Mouse (Mus musculus): ENCODE data around the gene Amdhd2. TPM values are rescaled to one million over a fixed set of nuclear protein-coding genes. Genes with fewer than 3 reads are reported as not detected.

Amdhd2 gene
- polyA plus RNA-seq, 1 experiment from 2014 or later = 27.3 TPM

DNA sequence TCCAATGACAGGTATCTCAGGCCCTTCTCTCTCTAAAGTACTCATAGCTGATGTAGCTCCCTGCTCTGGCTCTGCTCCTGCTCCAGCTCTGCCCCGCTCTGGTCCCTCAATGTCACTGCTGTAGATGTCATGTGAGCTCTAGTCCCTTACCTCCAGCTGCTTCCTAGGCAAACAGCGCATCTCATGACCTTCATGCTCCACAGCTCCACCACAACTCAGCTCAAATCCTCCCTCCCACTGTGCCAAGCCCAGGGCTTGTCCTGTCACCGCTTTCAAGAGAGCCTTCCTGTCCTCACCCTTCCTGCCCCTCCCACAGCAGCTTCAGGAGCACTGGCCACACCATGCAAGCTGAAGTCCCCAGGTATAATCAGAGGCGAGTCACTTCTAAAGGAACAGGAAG lies 36.2 kb upstream of the Amdhd2 start:
- Histone ChIP-seq H3K36me3 (ENCODE audit: control insufficient read depth, insufficient read depth, low read length) (no peaks in the 10 kb centered on the region), H3K9ac (ENCODE audit: low read length) (no peak overlapping the region), H3K4me3 (ENCODE audit: low read depth, low read length) (no peak overlapping the region), H3K4me1 (ENCODE audit: control insufficient read depth, insufficient read depth, low read length) (peaks cover 13% of the 10 kb centered on the region), H3K27me3 (ENCODE audit: control insufficient read depth, insufficient read depth, low read length) (no peaks in the 10 kb centered on the region), H3K9me3 (ENCODE audit: control insufficient read depth, low read length) (no peaks in the 10 kb centered on the region), H3K27ac (ENCODE audit: low read depth, low read length) (no peak overlapping the region), H3K4me2 (no peak overlapping the region)
- ATAC-seq (ENCODE audit: low FRiP score) = no peak
- 68% methylated on average over 4 of the region's 4 CpGs for WGBS
- DNase-seq (ENCODE audit: low spot score, missing footprints) = no peak

- H3K36me3 ChIP-seq (ENCODE audit: control insufficient read depth, insufficient read depth, low read length) = no peaks in the 10 kb centered on the region
- ATAC-seq (ENCODE audit: low FRiP score) (no peak), DNase-seq (ENCODE audit: low spot score, missing footprints) (no peak)
- peaks cover 8% of the 10 kb centered on the region; the same call in 1 of the 2 replicates for H3K4me1 ChIP-seq (ENCODE audit: control insufficient read depth, insufficient read depth, low read length)
- no peak overlapping the region for H3K4me3 ChIP-seq (ENCODE audit: low read depth, low read length)
- no peak overlapping the region for H3K27ac ChIP-seq (ENCODE audit: low read depth, low read length)
- no peaks in the 10 kb centered on the region for H3K27me3 ChIP-seq (ENCODE audit: control insufficient read depth, insufficient read depth, low read length)
- H3K9ac ChIP-seq (ENCODE audit: low read length) = no peak overlapping the region
- H3K9me3 ChIP-seq (ENCODE audit: control insufficient read depth, low read length) = no peaks in the 10 kb centered on the region
- H3K4me2 ChIP-seq = no peak overlapping the region
- WGBS = 90% methylated on average over 4 of the region's 4 CpGs
Measured at GRCm38 (mm10) chr17:24199252-24199651, 35.7 kb upstream of the Amdhd2 start.

DNA sequence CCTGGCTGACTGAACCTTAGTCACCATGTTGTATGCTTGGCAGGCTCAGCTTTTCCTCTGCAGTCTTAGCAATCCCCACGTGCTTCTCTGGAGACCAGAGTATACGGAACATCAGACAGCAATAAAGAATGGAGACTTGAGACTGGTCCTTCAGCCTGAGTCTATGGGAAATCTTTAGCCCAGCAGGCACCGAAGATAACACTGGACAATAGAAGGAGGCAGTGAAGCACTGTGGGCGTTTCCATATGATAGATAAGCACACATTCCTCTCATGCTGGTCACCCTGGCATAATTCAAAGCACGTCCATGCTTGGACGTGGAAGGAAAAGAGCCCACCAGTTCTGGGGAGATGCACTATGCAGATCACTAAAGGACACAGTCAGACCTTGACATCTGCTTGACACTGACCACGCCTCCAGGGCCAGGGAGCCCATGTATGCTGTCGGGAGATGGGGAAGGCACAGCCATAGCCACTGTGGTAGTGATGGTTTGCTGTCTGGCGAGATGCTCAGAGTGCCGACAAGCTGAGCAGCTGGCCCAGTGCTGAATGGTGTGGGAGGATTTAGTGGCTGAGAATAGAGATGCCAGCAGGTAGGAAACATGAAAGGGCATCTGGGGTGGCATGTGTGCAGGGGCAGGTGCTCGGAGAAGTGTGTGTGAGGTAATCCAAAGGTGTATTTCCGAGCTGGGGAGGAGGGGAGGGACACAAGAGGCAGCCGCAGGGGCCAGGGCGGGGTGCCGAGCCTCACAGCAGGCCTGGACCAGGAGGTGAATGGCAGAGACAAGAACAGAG lies 33.7 kb upstream of the Amdhd2 start:
- Histone ChIP-seq H3K9ac (ENCODE audit: low read length) (no peak overlapping the region), H3K27ac (ENCODE audit: low read depth, low read length) (no peak overlapping the region), H3K36me3 (ENCODE audit: control insufficient read depth, insufficient read depth, low read length) (no peaks in the 10 kb centered on the region), H3K27me3 (ENCODE audit: control insufficient read depth, insufficient read depth, low read length) (no peaks in the 10 kb centered on the region), H3K4me2 (no peak overlapping the region), H3K4me3 (ENCODE audit: low read depth, low read length) (no peak overlapping the region), H3K9me3 (ENCODE audit: control insufficient read depth, low read length) (no peaks in the 10 kb centered on the region), H3K4me1 (ENCODE audit: control insufficient read depth, insufficient read depth, low read length) (no peaks in the 10 kb centered on the region)
- WGBS = 63% methylated on average over 15 of the region's 15 CpGs
- no peak for ATAC-seq (ENCODE audit: low FRiP score)
- DNase-seq (ENCODE audit: low spot score, missing footprints) = no peak

- H3K27ac ChIP-seq (ENCODE audit: low read depth, low read length) = no peak overlapping the region
- 66% methylated on average over 2 of the region's 2 CpGs for WGBS
- H3K27me3 ChIP-seq (ENCODE audit: control insufficient read depth, insufficient read depth, low read length) = no peaks in the 10 kb centered on the region
- H3K4me3 ChIP-seq (ENCODE audit: low read depth, low read length) = no peak overlapping the region
- H3K4me2 ChIP-seq = no peak overlapping the region
- no peaks in the 10 kb centered on the region for H3K9me3 ChIP-seq (ENCODE audit: control insufficient read depth, low read length)
- ATAC-seq (ENCODE audit: low FRiP score) (no peak), DNase-seq (ENCODE audit: low spot score, missing footprints) (no peak)
- no peaks in the 10 kb centered on the region for H3K36me3 ChIP-seq (ENCODE audit: control insufficient read depth, insufficient read depth, low read length)
- H3K9ac ChIP-seq (ENCODE audit: low read length) = no peak overlapping the region
- no peaks in the 10 kb centered on the region for H3K4me1 ChIP-seq (ENCODE audit: control insufficient read depth, insufficient read depth, low read length)
Measured at GRCm38 (mm10) chr17:24195349-24195748, 31.8 kb upstream of the Amdhd2 start.

DNA sequence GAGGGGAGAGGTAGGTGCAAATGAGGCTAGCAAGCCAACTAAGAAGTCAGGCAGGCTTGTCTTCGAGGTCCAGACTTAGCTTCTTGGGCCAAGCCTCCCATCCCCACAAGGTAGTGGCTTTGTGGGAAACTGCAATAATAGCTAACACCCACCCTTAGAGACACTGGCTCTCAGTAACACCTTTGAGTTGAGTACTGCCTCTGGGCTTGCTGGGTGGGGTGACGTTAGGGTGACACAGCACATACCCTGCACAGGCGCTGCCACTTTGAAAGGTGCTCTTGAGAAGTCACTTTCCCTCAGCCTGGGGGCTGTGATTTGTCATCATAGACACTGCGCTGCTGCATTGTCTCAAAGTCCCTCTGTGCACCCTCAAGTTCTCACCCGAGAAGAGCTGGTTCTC lies 30.2 kb upstream of the Amdhd2 start:
- Histone ChIP-seq H3K27me3 (ENCODE audit: control insufficient read depth, insufficient read depth, low read length) (no peaks in the 10 kb centered on the region), H3K27ac (ENCODE audit: low read depth, low read length) (no peak overlapping the region), H3K4me3 (ENCODE audit: low read depth, low read length) (no peak overlapping the region), H3K4me1 (ENCODE audit: control insufficient read depth, insufficient read depth, low read length) (no peaks in the 10 kb centered on the region), H3K9ac (ENCODE audit: low read length) (no peak overlapping the region), H3K4me2 (no peak overlapping the region), H3K9me3 (ENCODE audit: control insufficient read depth, low read length) (no peaks in the 10 kb centered on the region), H3K36me3 (ENCODE audit: control insufficient read depth, insufficient read depth, low read length) (no peaks in the 10 kb centered on the region)
- WGBS = 88% methylated on average over 5 of the region's 5 CpGs
- DNase-seq (ENCODE audit: low spot score, missing footprints) = no peak
- ATAC-seq (ENCODE audit: low FRiP score) = no peak

DNA sequence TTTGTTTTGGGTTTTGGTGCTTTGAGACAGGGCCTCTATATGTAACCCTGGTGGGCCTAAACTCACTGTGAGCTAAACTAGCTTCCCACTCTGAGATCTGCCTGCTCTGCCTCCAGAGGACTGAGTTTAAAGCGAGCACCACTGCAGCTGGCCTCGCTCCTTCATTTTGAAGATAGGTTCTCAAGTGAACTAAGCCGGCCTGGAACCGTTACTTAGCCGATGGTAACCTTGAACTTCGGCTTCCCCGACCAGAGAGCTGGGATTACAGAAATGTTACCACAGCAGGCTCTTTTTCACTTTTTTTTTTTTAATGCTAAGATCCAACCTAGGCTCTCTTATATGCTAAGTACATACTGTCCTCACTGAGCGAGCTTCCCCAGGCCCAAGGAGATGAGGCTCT lies 29.7 kb upstream of the Amdhd2 start:
- DNase-seq (ENCODE audit: low spot score, missing footprints) (no peak), ATAC-seq (ENCODE audit: low FRiP score) (no peak)
- no peak overlapping the region for H3K4me2 ChIP-seq
- H3K27ac ChIP-seq (ENCODE audit: low read depth, low read length) = no peak overlapping the region
- H3K36me3 ChIP-seq (ENCODE audit: control insufficient read depth, insufficient read depth, low read length) = no peaks in the 10 kb centered on the region
- no peaks in the 10 kb centered on the region for H3K4me1 ChIP-seq (ENCODE audit: control insufficient read depth, insufficient read depth, low read length)
- H3K9me3 ChIP-seq (ENCODE audit: control insufficient read depth, low read length) = no peaks in the 10 kb centered on the region
- WGBS = 88% methylated on average over 8 of the region's 8 CpGs
- H3K9ac ChIP-seq (ENCODE audit: low read length) = no peak overlapping the region
- no peaks in the 10 kb centered on the region for H3K27me3 ChIP-seq (ENCODE audit: control insufficient read depth, insufficient read depth, low read length)
- no peak overlapping the region for H3K4me3 ChIP-seq (ENCODE audit: low read depth, low read length)

- Histone ChIP-seq H3K27me3 (ENCODE audit: control insufficient read depth, insufficient read depth, low read length) (no peaks in the 10 kb centered on the region), H3K4me1 (ENCODE audit: control insufficient read depth, insufficient read depth, low read length) (no peaks in the 10 kb centered on the region), H3K27ac (ENCODE audit: low read depth, low read length) (no peak overlapping the region), H3K9me3 (ENCODE audit: control insufficient read depth, low read length) (no peaks in the 10 kb centered on the region), H3K9ac (ENCODE audit: low read length) (no peak overlapping the region), H3K4me3 (ENCODE audit: low read depth, low read length) (no peak overlapping the region), H3K4me2 (no peak overlapping the region), H3K36me3 (ENCODE audit: control insufficient read depth, insufficient read depth, low read length) (no peaks in the 10 kb centered on the region)
- ATAC-seq (ENCODE audit: low FRiP score) = no peak
- no peak for DNase-seq (ENCODE audit: low spot score, missing footprints)
- WGBS = 86% methylated on average over 8 of the region's 8 CpGs
Measured at GRCm38 (mm10) chr17:24192848-24193247, 29.3 kb upstream of the Amdhd2 start.

DNA sequence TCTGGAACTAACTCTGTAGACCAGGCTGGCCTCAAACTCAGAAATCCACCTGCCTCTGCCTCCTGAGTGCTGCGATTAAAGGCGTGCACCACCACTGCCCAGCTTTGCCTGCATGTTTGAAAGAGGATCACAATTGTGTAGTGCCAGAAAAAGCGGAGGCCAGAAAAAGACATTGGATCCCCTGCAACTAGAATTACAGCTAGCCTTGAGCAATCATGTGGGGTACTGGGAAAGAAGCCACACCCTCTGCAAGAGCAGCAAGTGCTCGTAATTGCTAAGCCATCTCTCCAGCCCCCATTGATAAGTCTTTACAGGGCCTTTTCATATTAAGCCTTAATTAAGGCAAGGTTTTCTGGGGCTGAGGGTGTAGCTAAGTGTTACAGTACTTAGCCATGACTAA lies 27.9 kb upstream of the Amdhd2 start:
- 80% methylated on average over 4 of the region's 4 CpGs for WGBS
- Histone ChIP-seq H3K36me3 (ENCODE audit: control insufficient read depth, insufficient read depth, low read length) (no peaks in the 10 kb centered on the region), H3K4me2 (no peak overlapping the region), H3K4me3 (ENCODE audit: low read depth, low read length) (no peak overlapping the region), H3K9ac (ENCODE audit: low read length) (no peak overlapping the region), H3K9me3 (ENCODE audit: control insufficient read depth, low read length) (no peaks in the 10 kb centered on the region), H3K4me1 (ENCODE audit: control insufficient read depth, insufficient read depth, low read length) (no peaks in the 10 kb centered on the region), H3K27ac (ENCODE audit: low read depth, low read length) (no peak overlapping the region), H3K27me3 (ENCODE audit: control insufficient read depth, insufficient read depth, low read length) (no peaks in the 10 kb centered on the region)
- ATAC-seq (ENCODE audit: low FRiP score) = no peak
- DNase-seq (ENCODE audit: low spot score, missing footprints) = no peak

DNA sequence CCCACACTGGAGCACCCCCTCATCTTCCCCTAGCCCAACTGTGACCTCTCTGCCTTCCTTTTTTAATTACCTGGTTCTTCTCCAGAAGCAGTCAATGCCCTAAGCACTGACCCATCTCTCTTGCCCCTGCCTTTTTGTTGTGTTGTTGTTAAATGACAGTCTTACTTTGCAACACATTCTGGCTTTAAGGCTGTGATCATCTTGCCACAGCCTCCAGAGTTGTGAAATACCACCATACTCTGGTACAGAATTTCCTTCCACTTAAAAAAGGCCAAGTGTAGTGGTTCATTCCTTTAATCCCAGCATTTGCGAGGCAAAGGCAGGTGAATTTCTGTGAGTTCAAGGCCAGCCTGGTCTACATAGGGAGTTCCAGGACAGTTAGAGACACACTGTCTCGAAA lies 27.4 kb upstream of the Amdhd2 start:
- Histone ChIP-seq H3K27ac (ENCODE audit: low read depth, low read length) (no peak overlapping the region), H3K36me3 (ENCODE audit: control insufficient read depth, insufficient read depth, low read length) (no peaks in the 10 kb centered on the region), H3K27me3 (ENCODE audit: control insufficient read depth, insufficient read depth, low read length) (no peaks in the 10 kb centered on the region), H3K4me2 (no peak overlapping the region), H3K9me3 (ENCODE audit: control insufficient read depth, low read length) (no peaks in the 10 kb centered on the region), H3K9ac (ENCODE audit: low read length) (no peak overlapping the region), H3K4me3 (ENCODE audit: low read depth, low read length) (no peak overlapping the region), H3K4me1 (ENCODE audit: control insufficient read depth, insufficient read depth, low read length) (no peaks in the 10 kb centered on the region)
- ATAC-seq (ENCODE audit: low FRiP score) (no peak), DNase-seq (ENCODE audit: low spot score, missing footprints) (no peak)
- 94% methylated on average over 2 of the region's 2 CpGs for WGBS
